Mouse (Mus musculus) heart, embryonic 16.5 days (tissue): ENCODE results near the gene Lypd3. TPM values are rescaled to one million over a fixed set of nuclear protein-coding genes. Genes with fewer than 3 reads are reported as not detected.
"Not testable (repeated sequence)": the region's sequence is repeated elsewhere in the genome, so short reads cannot be mapped to it uniquely, and the experiment has no call there.

Source experiments
- ATAC-seq: fragments of 200-750 bp; cut with Nextera tagmentation; replicated peaks from 2 replicates; pipeline ENCODE4 v1.8.0; 2017; ENCODE audit warnings: moderate number of reproducible peaks; ENCODE audit not compliant: insufficient read depth, low FRiP score; ENCODE audit errors: extremely low read depth
- H3K27ac ChIP-seq: fragments of 300-500 bp; sonication (generic); 2 replicates; pipeline ENCODE4 v1.5.1; 2014; ENCODE audit warnings: mild to moderate bottlenecking, low read length, control low read depth, moderate library complexity
- H3K27me3 ChIP-seq: fragments of 300-500 bp; sonication (generic); 2 replicates; pipeline ENCODE4 v1.6.1; 2014; ENCODE audit warnings: low read length, mixed read lengths; ENCODE audit not compliant: control insufficient read depth, insufficient read depth
- H3K36me3 ChIP-seq: fragments of 300-500 bp; sonication (generic); 2 replicates; pipeline ENCODE4 v1.6.1; 2014; ENCODE audit not compliant: control insufficient read depth, insufficient read depth
- H3K4me1 ChIP-seq: fragments of 300-500 bp; sonication (generic); 2 replicates; pipeline ENCODE4 v1.6.1; 2014; ENCODE audit warnings: low read length, mixed read lengths; ENCODE audit not compliant: control insufficient read depth, insufficient read depth
- H3K4me2 ChIP-seq: fragments of 300-500 bp; sonication (generic); 2 replicates; pipeline ENCODE4 v1.6.1; 2014; ENCODE audit warnings: low read depth, mild to moderate bottlenecking, control low read depth, low read length
- H3K4me3 ChIP-seq: fragments of 300-500 bp; sonication (generic); 2 replicates; pipeline ENCODE4 v1.5.1; 2014; ENCODE audit warnings: mild to moderate bottlenecking, control low read depth, low read length
- H3K9ac ChIP-seq: fragments of 300-500 bp; sonication (generic); 2 replicates; pipeline ENCODE4 v1.6.1; 2014; ENCODE audit warnings: low read length, control low read depth
- H3K9me3 ChIP-seq: fragments of 300-500 bp; sonication (generic); replicated peaks from 2 replicates; pipeline ENCODE4 v1.6.1; 2016; ENCODE audit warnings: low read length; ENCODE audit not compliant: control insufficient read depth
- WGBS: fragments of 180-500 bp; shearing (Covaris S2); extraction: QIAGEN DNeasy Blood & Tissue Kit; methylation state at CpG from one replicate; pipeline ENCODE4 v1.1.7; 2014; 5-methylcytosine and 5-hydroxymethylcytosine counted together
- polyA plus RNA-seq: library from polyadenylated mRNA; unstranded; fragments of >200 nt; fragmentation: Nextera tagmentation; extraction: Ambion mirVana; gene quantifications from 2 replicates; pipeline ENCODE4 v1.2.1, GENCODE M21; 2015

The Lypd3 gene
- polyA plus RNA-seq, 1 experiment from 2014 or later: 0.08 TPM

- Histone ChIP-seq H3K9ac (no peak overlapping the region), H3K4me3 (no peak overlapping the region), H3K4me1 (no peaks in the 10 kb centered on the region), H3K9me3 (no peaks in the 10 kb centered on the region), H3K27ac (no peak overlapping the region), H3K36me3 (no peaks in the 10 kb centered on the region), H3K27me3 (no peaks in the 10 kb centered on the region; the same call in 1 of the 2 replicates), H3K4me2 (no peak overlapping the region)
- ATAC-seq: no peak
- 49% methylated on average over 9 of the region's 9 CpGs for WGBS
Observed at GRCm38 (mm10) chr7:24664959-24665358, 28.6 kb downstream of the Lypd3 start.

- Histone ChIP-seq H3K4me3 (no peak overlapping the region), H3K27ac (no peak overlapping the region), H3K4me1 (no peaks in the 10 kb centered on the region), H3K9ac (no peak overlapping the region), H3K9me3 (no peaks in the 10 kb centered on the region), H3K36me3 (no peaks in the 10 kb centered on the region), H3K27me3 (0 out of 2 replicates have a peak, but pooled peaks cover 4% of the 10 kb centered on the region), H3K4me2 (no peak overlapping the region)
- no peak for ATAC-seq
- 86% methylated on average over 23 of the region's 23 CpGs for WGBS
Observed at GRCm38 (mm10) chr7:24671944-24672439, 35.6 kb downstream of the Lypd3 start.

GRCm38 (mm10) chr7:24676575-24676974 lies 40.2 kb downstream of the Lypd3 start, which contains the start of gene Tex101:
Tex101 (minus strand) TSS chr7:24676675.
- Histone ChIP-seq H3K4me3 (no peak within 1 kb of the TSS), H3K9me3 (no peaks in the 10 kb centered on the region), H3K27me3 (no peaks in the 10 kb centered on the region), H3K4me1 (no peaks in the 10 kb centered on the region), H3K4me2 (no peak within 1 kb of the TSS), H3K9ac (no peak within 1 kb of the TSS), H3K36me3 (no peaks in the 10 kb centered on the region), H3K27ac (no peak within 1 kb of the TSS)
- no peak for ATAC-seq
- 77% methylated on average over 9 of the region's 9 CpGs for WGBS

- not testable (repeated sequence) for H3K4me1 ChIP-seq, H3K4me2 ChIP-seq, H3K27me3 ChIP-seq, ATAC-seq, H3K9me3 ChIP-seq, H3K4me3 ChIP-seq, H3K27ac ChIP-seq, H3K9ac ChIP-seq, H3K36me3 ChIP-seq
- 65% methylated on average over 7 of the region's 7 CpGs for WGBS
Observed at GRCm38 (mm10) chr7:24684121-24684520, 47.8 kb downstream of the Lypd3 start.

- WGBS: 86% methylated on average over 10 of the region's 10 CpGs
- ATAC-seq, H3K4me2 ChIP-seq, H3K9me3 ChIP-seq, H3K27me3 ChIP-seq, H3K36me3 ChIP-seq, H3K4me3 ChIP-seq, H3K27ac ChIP-seq, H3K9ac ChIP-seq, H3K4me1 ChIP-seq: not testable (repeated sequence)
Observed at GRCm38 (mm10) chr7:24687519-24687918, 51.2 kb downstream of the Lypd3 start.

Other genes starting within 250 kb of the Lypd3 start
- gene Smg9, start 236.9 kb upstream of the Lypd3 start, polyA plus RNA-seq: 18.7 and 20.5 TPM in 2 replicates
- 0.29 TPM in 1 of 2 replicates, not detected in the other for gene Irgc1, start 184.3 kb upstream of the Lypd3 start, polyA plus RNA-seq
- gene Plaur, start 174.1 kb upstream of the Lypd3 start, polyA plus RNA-seq: 8.1 and 8.8 TPM in 2 replicates
- 1.2 and 1.3 TPM in 2 replicates for gene Cadm4, start 154.5 kb upstream of the Lypd3 start, polyA plus RNA-seq
- 40.9 and 43.0 TPM in 2 replicates for gene Zfp428, start 129.5 kb upstream of the Lypd3 start, polyA plus RNA-seq
- 0.26 and 0.35 TPM in 2 replicates for gene AC161166.1, start 124.1 kb upstream of the Lypd3 start, polyA plus RNA-seq
- gene Irgq, start 105.9 kb upstream of the Lypd3 start, polyA plus RNA-seq: 6.1 and 6.8 TPM in 2 replicates
- gene Pinlyp, start 90.4 kb upstream of the Lypd3 start, polyA plus RNA-seq: 0.17 TPM in 2 replicates
- gene Xrcc1, start 90.3 kb upstream of the Lypd3 start, polyA plus RNA-seq: 79.7 and 91.5 TPM in 2 replicates
- gene Ethe1, start 49.0 kb upstream of the Lypd3 start, polyA plus RNA-seq: 23.5 and 26.1 TPM in 2 replicates
- gene Zfp575, start 48.9 kb upstream of the Lypd3 start, polyA plus RNA-seq: 0.87 and 0.96 TPM in 2 replicates
- 0.09 and 0.17 TPM in 2 replicates for gene Phldb3, start 25.8 kb upstream of the Lypd3 start, polyA plus RNA-seq
- gene Tex101, start 40.1 kb downstream of the Lypd3 start, polyA plus RNA-seq: not detected in 2 replicates
- gene BC049730, start 72.7 kb downstream of the Lypd3 start, polyA plus RNA-seq: not detected in 2 replicates
- not detected in 2 replicates for gene Gm4763, start 90.4 kb downstream of the Lypd3 start, polyA plus RNA-seq
- gene Cd177, start 123.8 kb downstream of the Lypd3 start, polyA plus RNA-seq: 0.25 and 0.30 TPM in 2 replicates
- 0.22 TPM in 1 of 2 replicates, not detected in the other for gene Ceacam10, start 140.7 kb downstream of the Lypd3 start, polyA plus RNA-seq
- gene Gm9844, start 225.7 kb downstream of the Lypd3 start, polyA plus RNA-seq: 4.7 and 20.8 TPM in 2 replicates
- not detected in 2 replicates for gene Lypd4, start 233.4 kb downstream of the Lypd3 start, polyA plus RNA-seq
- gene Dmrtc2, start 233.5 kb downstream of the Lypd3 start, polyA plus RNA-seq: not detected in 2 replicates
- gene Rps19, start 247.8 kb downstream of the Lypd3 start, polyA plus RNA-seq: 1,139 and 1,152 TPM in 2 replicates